Mouse (Mus musculus) embryonic facial prominence, embryonic 15.5 days (tissue): Measurements from ENCODE around the gene Frem3. TPM values are rescaled to one million over a fixed set of nuclear protein-coding genes. Genes with fewer than 3 reads are reported as not detected.

Experiments
- ATAC-seq: fragments of 200-750 bp; cut with Nextera tagmentation; 2 replicates; pipeline ENCODE4 v1.8.0; 2017; ENCODE audit warnings: low read depth, moderate TSS enrichment; ENCODE audit not compliant: insufficient number of reproducible peaks, low FRiP score, low TSS enrichment
- H3K27ac ChIP-seq: fragments of 300-500 bp; sonication (generic); replicated peaks from 2 replicates; pipeline ENCODE4 v1.5.1; 2015; ENCODE audit warnings: mild to moderate bottlenecking, inconsistent platforms
- H3K27me3 ChIP-seq: fragments of 300-500 bp; sonication (generic); 2 replicates; pipeline ENCODE4 v1.6.1; 2015; ENCODE audit warnings: inconsistent platforms
- H3K36me3 ChIP-seq: fragments of 300-500 bp; sonication (generic); 2 replicates; pipeline ENCODE4 v1.6.1; 2015; ENCODE audit warnings: mild to moderate bottlenecking, inconsistent platforms
- H3K4me1 ChIP-seq: fragments of 300-500 bp; sonication (generic); 2 replicates; pipeline ENCODE4 v1.6.1; 2015; ENCODE audit warnings: inconsistent platforms
- H3K4me2 ChIP-seq: fragments of 300-500 bp; sonication (generic); replicated peaks from 2 replicates; pipeline ENCODE4 v1.6.1; 2015; ENCODE audit warnings: mild to moderate bottlenecking, inconsistent platforms
- H3K4me3 ChIP-seq: fragments of 300-500 bp; sonication (generic); replicated peaks from 2 replicates; pipeline ENCODE4 v1.5.1; 2015; ENCODE audit warnings: mild to moderate bottlenecking, inconsistent platforms
- H3K9ac ChIP-seq: fragments of 300-500 bp; sonication (generic); 2 replicates; pipeline ENCODE4 v1.6.1; 2015; ENCODE audit warnings: inconsistent platforms
- H3K9me3 ChIP-seq: fragments of 300-500 bp; sonication (generic); replicated peaks from 2 replicates; pipeline ENCODE4 v1.6.1; 2016; ENCODE audit warnings: inconsistent platforms
- WGBS: fragments of 180-500 bp; shearing (Covaris S2); methylation state at CpG from one replicate; pipeline ENCODE4 v1.1.7; 2015; 5-methylcytosine and 5-hydroxymethylcytosine counted together
- polyA plus RNA-seq: library from polyadenylated mRNA; unstranded; fragments of >200 nt; fragmentation: Nextera tagmentation; extraction: Ambion mirVana; gene quantifications from 2 replicates; pipeline ENCODE4 v1.2.1, GENCODE M21; 2015

Frem3 gene
- polyA plus RNA-seq, 1 experiment from 2014 or later = 0.08 TPM

DNA sequence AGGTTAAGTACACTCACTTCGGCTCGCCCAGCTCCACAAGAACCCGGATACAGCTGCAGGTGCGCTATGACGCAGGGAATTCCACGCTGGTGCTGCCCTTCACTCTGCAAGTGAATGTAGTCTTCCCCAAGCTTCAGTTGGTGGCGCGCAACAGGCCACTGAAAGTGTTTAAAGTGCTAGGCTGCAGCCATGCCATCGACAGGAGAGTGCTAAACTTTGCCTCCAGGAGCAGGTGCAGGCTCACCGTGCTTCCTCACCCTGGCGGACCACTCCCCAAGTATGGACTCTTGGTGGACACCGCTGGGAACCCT, 516 bp downstream of the Frem3 start:
- peaks cover 12% of the 10 kb centered on the region for H3K4me1 ChIP-seq
- WGBS = 4% methylated on average over 12 of the region's 12 CpGs
- H3K9me3 ChIP-seq = no peaks in the 10 kb centered on the region
- peak overlapping the region; percentile 12 for H3K4me3 ChIP-seq
- peak overlapping the region; percentile 44 for H3K4me2 ChIP-seq
- no peak overlapping the region for H3K27ac ChIP-seq
- peaks cover 22% of the 10 kb centered on the region for H3K27me3 ChIP-seq
- no peak for ATAC-seq
- H3K36me3 ChIP-seq = no peaks in the 10 kb centered on the region
- H3K9ac ChIP-seq = no peak overlapping the region

DNA sequence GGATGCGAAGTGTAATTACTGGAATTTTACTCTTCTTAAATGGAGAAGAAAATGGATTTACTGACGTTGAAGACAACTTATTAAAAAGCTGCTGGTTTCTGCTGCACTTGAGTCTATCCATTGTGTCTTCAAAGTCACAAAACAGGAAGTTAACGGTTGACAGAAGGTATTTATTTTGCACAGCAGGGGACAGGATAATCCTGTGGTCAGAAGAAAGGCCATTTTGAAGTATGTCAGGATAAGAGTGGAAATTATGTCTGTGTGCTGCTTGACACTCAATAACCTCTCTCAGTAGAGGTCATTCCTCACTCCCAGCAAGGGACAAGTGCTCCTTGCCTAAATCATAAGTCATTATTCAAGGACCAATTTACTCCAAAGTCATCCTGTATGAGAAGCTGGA, 8.9 kb downstream of the Frem3 start:
- no peak overlapping the region for H3K4me2 ChIP-seq
- H3K9ac ChIP-seq = no peak overlapping the region
- 43% methylated on average over 3 of the region's 3 CpGs for WGBS
- no peaks in the 10 kb centered on the region for H3K36me3 ChIP-seq
- no peak overlapping the region for H3K4me3 ChIP-seq
- H3K4me1 ChIP-seq = no peaks in the 10 kb centered on the region
- H3K27me3 ChIP-seq = no peaks in the 10 kb centered on the region
- no peaks in the 10 kb centered on the region for H3K9me3 ChIP-seq
- H3K27ac ChIP-seq = no peak overlapping the region
- no peak for ATAC-seq

DNA sequence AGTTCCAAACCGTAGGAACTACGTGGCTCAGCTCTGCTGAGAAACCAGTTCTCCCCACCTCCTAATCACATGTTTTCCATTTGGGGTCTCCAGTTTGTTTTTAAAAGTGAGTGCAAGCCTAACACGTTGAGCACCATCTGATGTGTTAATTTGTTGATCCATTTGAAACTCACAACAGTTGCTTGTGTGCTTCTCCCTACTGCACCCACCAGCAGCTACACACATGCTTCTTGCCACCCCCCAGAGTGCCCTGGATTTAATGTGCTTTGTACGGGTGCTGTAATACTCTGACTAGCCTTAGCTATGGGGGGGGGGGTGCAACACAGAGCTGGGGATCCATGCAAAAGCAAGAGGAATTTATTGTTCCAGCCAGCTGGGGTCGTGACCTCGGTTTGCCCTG, 36.5 kb downstream of the Frem3 start:
- WGBS = 63% methylated on average over 6 of the region's 6 CpGs
- ATAC-seq = no peak
- no peaks in the 10 kb centered on the region for H3K27me3 ChIP-seq
- no peaks in the 10 kb centered on the region for H3K36me3 ChIP-seq
- H3K4me1 ChIP-seq = no peaks in the 10 kb centered on the region
- H3K4me2 ChIP-seq = no peak overlapping the region
- H3K9ac ChIP-seq = no peak overlapping the region
- no peak overlapping the region for H3K27ac ChIP-seq
- no peak overlapping the region for H3K4me3 ChIP-seq
- no peaks in the 10 kb centered on the region for H3K9me3 ChIP-seq

DNA sequence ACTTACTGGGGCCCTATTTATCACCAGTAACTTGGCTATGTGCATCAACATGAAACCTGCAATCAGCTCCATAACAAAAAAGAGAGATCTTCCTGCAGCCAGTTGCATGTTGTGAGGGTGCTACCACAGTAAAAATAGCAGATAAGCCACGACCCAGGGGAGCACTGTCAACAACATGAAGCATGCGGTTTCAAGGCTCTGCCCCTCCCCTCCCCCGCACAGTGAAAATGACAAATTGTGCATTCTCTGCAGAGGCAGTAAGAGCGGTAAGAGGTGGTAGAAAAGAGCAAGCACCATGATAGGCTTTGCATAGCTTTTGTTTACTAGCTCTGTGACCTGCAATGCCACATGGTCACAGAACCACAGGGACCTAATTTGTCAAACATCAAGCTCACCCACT, 46.8 kb downstream of the Frem3 start:
- no peak for ATAC-seq
- no peaks in the 10 kb centered on the region for H3K27me3 ChIP-seq
- H3K4me1 ChIP-seq = no peaks in the 10 kb centered on the region
- H3K4me2 ChIP-seq = no peak overlapping the region
- 44% methylated on average over 4 of the region's 4 CpGs for WGBS
- no peaks in the 10 kb centered on the region for H3K9me3 ChIP-seq
- no peak overlapping the region for H3K4me3 ChIP-seq
- no peaks in the 10 kb centered on the region for H3K36me3 ChIP-seq
- H3K9ac ChIP-seq = no peak overlapping the region
- H3K27ac ChIP-seq = no peak overlapping the region

DNA sequence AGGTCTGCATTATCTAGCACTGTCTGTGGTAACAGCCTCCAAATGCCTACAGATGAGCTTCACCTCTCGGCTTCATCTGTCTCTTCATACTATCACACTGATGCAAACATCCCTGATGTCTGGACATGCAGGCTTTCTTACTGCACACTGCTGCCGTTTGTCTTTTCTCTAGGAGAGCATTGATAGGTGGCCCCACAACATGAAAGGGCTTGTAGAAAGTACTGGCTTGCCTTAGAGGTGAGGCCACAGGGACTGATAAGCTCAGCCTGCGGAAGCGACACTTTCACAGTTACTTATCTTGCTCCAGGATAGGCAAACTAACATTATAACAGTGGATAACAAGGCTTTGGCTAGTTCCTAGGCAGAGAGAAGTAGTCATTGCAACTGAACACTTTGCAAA, 50.2 kb downstream of the Frem3 start:
- no peak overlapping the region for H3K4me3 ChIP-seq
- no peak overlapping the region for H3K27ac ChIP-seq
- no peak overlapping the region for H3K9ac ChIP-seq
- no peaks in the 10 kb centered on the region for H3K4me1 ChIP-seq
- H3K4me2 ChIP-seq = no peak overlapping the region
- no peaks in the 10 kb centered on the region for H3K9me3 ChIP-seq
- no peaks in the 10 kb centered on the region for H3K27me3 ChIP-seq
- no peak for ATAC-seq
- H3K36me3 ChIP-seq = no peaks in the 10 kb centered on the region
- WGBS = 68% methylated on average over 4 of the region's 4 CpGs

DNA sequence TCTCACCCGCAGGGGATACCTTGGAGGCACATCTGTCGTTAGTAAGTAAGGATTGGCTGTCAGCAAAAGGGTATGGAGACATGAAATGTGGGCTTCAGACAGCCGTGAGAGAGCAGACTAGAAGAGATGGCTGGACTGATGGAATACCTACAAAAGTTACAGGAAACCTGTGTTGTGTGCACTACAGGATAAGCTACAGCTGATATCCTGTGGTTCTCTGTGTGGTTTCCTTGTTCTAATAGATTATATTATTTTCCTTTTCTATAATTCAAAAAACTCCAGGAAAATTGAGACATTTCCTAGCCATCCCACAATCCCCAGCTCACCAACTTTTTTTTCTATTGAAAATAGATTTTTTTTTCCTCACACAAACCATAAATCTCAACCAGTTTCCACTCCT, 52.6 kb downstream of the Frem3 start:
- no peaks in the 10 kb centered on the region for H3K27me3 ChIP-seq
- WGBS = 58% methylated on average over 3 of the region's 3 CpGs
- ATAC-seq = no peak

DNA sequence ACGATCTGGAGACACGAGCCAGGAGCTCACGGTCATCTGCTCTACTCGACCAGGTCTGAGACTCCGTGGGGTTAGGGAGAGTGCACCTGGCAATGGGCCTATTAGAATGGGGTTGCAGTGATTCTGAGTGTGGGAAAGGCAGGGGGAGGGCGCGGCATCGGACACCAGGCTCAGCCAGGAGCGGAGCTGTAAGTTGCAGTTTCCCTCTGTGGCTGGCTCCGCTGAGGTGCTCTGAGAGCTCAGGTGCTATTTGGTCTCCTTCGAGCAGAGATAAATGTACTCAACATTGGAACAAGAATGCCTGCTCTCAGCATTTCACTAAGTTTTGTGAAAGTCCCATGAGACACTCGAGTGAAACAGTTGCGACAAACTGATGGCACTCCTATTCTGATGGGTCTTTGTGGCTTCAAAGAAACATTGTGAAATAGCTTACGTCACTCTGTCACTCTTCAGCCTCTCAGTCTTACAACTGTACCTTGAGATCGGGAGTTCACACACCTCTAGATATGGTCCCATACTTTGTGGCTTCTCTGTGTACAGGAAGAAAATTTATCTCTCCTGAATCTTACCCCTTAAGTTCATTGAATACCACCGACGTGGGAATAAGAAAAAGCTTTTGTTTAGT, 58.5 kb downstream of the Frem3 start:
- no peak overlapping the region for H3K27ac ChIP-seq
- ATAC-seq = no peak
- no peak overlapping the region for H3K4me2 ChIP-seq
- H3K4me3 ChIP-seq = no peak overlapping the region
- H3K4me1 ChIP-seq = no peaks in the 10 kb centered on the region
- no peaks in the 10 kb centered on the region for H3K27me3 ChIP-seq
- H3K9ac ChIP-seq = no peak overlapping the region
- H3K9me3 ChIP-seq = no peaks in the 10 kb centered on the region
- H3K36me3 ChIP-seq = no peaks in the 10 kb centered on the region
- 70% methylated on average over 17 of the region's 17 CpGs for WGBS

More for the DNA sequence above, 52.6 kb downstream of the Frem3 start:
- no peaks in the 10 kb centered on the region for H3K36me3 ChIP-seq
- H3K4me3 ChIP-seq = no peak overlapping the region
- H3K9me3 ChIP-seq = no peaks in the 10 kb centered on the region
- no peaks in the 10 kb centered on the region for H3K4me1 ChIP-seq
- H3K27ac ChIP-seq = no peak overlapping the region
- no peak overlapping the region for H3K9ac ChIP-seq
- H3K4me2 ChIP-seq = no peak overlapping the region

DNA sequence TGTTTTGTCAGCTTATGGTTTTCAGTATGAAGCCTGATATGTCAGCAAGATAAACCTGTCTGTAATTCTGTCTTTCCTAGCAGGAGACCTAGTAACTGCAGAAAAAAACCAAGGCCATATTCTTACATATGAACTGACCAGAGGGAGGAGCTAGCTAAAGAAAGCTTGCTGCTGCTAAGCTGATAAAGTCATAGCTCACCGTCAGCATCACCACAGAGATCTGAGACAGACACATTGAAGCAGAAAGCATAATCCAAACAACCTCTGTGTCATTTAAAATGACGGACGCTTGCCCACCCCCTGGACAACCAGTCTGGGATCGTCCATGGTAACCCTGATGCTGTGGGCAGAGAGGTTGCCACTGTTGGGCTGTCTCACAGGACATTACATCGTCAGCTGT, 71.7 kb downstream of the Frem3 start:
- no peaks in the 10 kb centered on the region for H3K27me3 ChIP-seq
- no peaks in the 10 kb centered on the region for H3K36me3 ChIP-seq
- no peaks in the 10 kb centered on the region for H3K4me1 ChIP-seq
- no peak overlapping the region for H3K9ac ChIP-seq
- H3K9me3 ChIP-seq = no peaks in the 10 kb centered on the region
- WGBS = 75% methylated on average over 5 of the region's 5 CpGs
- H3K4me2 ChIP-seq = no peak overlapping the region
- H3K27ac ChIP-seq = no peak overlapping the region
- H3K4me3 ChIP-seq = no peak overlapping the region
- ATAC-seq = no peak

DNA sequence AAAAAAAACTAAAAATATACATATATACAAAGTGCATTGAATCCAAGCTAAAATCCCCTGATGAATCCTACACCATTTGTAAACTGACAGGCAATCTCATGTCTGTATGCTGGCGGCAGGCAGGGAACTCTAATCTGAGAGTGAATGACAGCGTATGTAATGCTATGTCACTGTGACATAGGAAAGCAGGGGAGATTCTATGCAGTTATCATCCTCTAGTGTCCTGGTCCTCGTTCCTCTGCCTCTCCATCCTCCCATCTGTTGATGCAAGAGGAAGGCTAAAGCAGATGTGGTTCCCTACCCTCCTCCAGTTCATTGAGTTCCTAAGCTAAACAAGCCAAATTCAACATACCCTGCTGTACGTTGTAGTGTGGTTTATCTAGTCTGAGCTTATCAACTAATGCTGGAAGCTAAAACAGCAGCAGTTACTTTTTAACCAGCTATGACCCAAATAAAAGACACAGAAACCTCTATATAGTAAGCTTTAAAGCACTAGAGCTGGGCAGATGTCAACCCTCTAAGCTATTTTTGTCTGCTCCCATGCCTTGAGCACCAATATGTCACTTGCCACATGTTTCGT, 73.0 kb downstream of the Frem3 start:
- no peaks in the 10 kb centered on the region for H3K9me3 ChIP-seq
- H3K27ac ChIP-seq = no peak overlapping the region
- no peak overlapping the region for H3K4me2 ChIP-seq
- no peak for ATAC-seq
- no peaks in the 10 kb centered on the region for H3K4me1 ChIP-seq
- H3K27me3 ChIP-seq = no peaks in the 10 kb centered on the region
- H3K4me3 ChIP-seq = no peak overlapping the region
- WGBS = 65% methylated on average over 5 of the region's 5 CpGs
- no peaks in the 10 kb centered on the region for H3K36me3 ChIP-seq
- H3K9ac ChIP-seq = no peak overlapping the region

DNA sequence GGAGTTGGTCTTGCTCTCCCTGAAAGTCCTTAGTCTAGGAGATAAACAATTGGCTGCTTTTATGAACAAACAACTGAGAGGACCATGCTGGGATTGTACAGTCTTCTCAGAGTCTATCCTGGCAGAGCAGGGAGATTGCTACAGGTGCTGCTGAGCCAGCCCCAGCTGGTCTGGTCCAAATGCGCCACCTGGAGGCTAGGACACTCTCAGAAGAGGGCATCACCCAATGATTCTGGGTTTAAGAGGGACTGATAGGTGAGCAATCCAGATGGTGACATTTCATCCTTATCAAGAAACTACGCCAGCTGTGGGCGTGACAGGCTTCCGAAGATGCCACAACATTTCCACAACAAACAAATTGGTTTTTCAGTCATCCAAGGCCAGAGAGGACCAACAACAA, 77.3 kb downstream of the Frem3 start:
- no peak overlapping the region for H3K27ac ChIP-seq
- H3K9me3 ChIP-seq = no peaks in the 10 kb centered on the region
- H3K4me1 ChIP-seq = no peaks in the 10 kb centered on the region
- no peak for ATAC-seq
- no peak overlapping the region for H3K4me2 ChIP-seq
- no peak overlapping the region for H3K9ac ChIP-seq
- H3K4me3 ChIP-seq = no peak overlapping the region
- 32% methylated on average over 4 of the region's 4 CpGs for WGBS
- no peaks in the 10 kb centered on the region for H3K27me3 ChIP-seq
- no peaks in the 10 kb centered on the region for H3K36me3 ChIP-seq

DNA sequence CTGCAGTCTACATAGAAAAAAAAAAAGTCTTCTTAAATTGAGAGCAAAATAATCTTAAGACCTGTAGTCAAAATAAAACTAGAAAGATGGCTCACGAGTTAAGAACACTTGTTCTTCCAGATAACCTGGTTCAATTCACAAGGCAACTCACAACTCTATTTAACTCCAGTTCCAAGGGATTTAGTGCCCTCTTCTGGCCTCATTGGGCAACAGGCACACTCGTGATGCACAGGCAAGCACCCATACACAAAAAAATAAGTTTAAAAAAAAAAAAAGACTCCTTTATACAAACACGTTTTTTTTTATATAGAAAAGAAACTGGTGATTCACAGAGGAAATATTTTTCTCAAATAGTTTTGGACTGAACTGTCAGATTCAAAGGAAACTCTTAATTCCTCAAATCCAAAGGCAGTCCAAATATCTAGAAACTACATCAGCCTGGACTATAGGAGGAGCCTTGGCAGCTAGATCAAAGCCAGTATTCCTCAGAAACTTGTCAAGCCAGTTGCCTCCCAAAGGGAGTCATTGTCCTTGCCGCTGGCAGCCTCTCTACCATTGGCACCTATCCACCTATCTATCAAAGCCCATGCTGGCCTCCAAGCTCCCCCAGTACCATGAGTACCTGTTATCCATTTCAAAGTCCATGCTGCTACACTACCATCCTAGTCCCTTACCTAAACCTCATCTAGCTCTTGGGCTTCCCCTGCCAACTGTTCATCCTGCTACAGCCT, 100.0 kb downstream of the Frem3 start:
- Histone ChIP-seq H3K4me3 (no peak overlapping the region), H3K4me1 (no peaks in the 10 kb centered on the region), H3K27me3 (no peaks in the 10 kb centered on the region), H3K36me3 (peaks cover 56% of the 10 kb centered on the region), H3K4me2 (no peak overlapping the region), H3K9ac (no peak overlapping the region), H3K9me3 (no peaks in the 10 kb centered on the region), H3K27ac (no peak overlapping the region)
- ATAC-seq = no peak
- WGBS = 69% methylated on average over 4 of the region's 4 CpGs

DNA sequence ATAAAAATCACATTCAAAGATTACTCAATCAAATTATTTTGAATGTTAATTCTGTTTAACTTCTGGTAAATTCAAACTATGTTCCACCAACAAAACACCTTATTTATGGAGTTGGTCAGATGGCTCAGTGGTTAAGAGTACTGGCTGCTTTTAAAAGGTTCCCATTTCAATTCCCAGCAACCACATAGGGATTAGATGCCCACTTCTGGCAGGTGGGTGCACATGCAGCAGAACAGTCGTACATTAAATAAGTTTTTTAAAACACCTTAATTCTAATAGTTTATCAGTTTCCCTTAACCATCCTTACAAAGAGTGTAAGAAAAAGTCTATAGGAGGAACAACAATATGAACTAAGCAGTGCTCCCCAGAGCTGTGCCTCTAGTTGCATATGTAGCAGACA, 103.6 kb downstream of the Frem3 start:
- peaks cover 51% of the 10 kb centered on the region for H3K36me3 ChIP-seq
- H3K4me1 ChIP-seq = no peaks in the 10 kb centered on the region
- no peaks in the 10 kb centered on the region for H3K27me3 ChIP-seq
- no peak overlapping the region for H3K27ac ChIP-seq
- no peak for ATAC-seq
- no peak overlapping the region for H3K4me3 ChIP-seq
- no peak overlapping the region for H3K4me2 ChIP-seq
- no peaks in the 10 kb centered on the region for H3K9me3 ChIP-seq
- 93% methylated on average over 1 of the region's 1 CpGs for WGBS
- H3K9ac ChIP-seq = no peak overlapping the region
